Mouse (Mus musculus): ENCODE data around the gene Trpm1. TPM values are rescaled to one million over a fixed set of nuclear protein-coding genes. Genes with fewer than 3 reads are reported as not detected.

The Trpm1 gene
- polyA plus RNA-seq, 1 experiment from 2014 or later, result 16.0 TPM

GRCm38 (mm10) chr7:64226339-64227194 is 72.9 kb downstream of the Trpm1 start:
- H3K36me3 ChIP-seq (replicated peaks), result no peaks in the 10 kb centered on the region
- 0 out of 2 replicates have a peak, but pooled peaks cover 3% of the 10 kb centered on the region for H3K9me3 ChIP-seq
- WGBS, result 88% methylated on average over 27 of the region's 27 CpGs
- no peak for DNase-seq (ENCODE audit: low spot score)
- H3K27me3 ChIP-seq (replicated peaks; ENCODE audit: low read depth, poor library complexity, severe bottlenecking), result no peaks in the 10 kb centered on the region
- no peak overlapping the region for H3K4me3 ChIP-seq
- no peaks in the 10 kb centered on the region for H3K4me1 ChIP-seq
- H3K27ac ChIP-seq (replicated peaks), result no peak overlapping the region

GRCm38 (mm10) chr7:64227586-64227985 is 74.0 kb downstream of the Trpm1 start:
- Histone ChIP-seq H3K4me1 (no peaks in the 10 kb centered on the region), H3K27ac (replicated peaks) (no peak overlapping the region), H3K4me3 (no peak overlapping the region), H3K36me3 (replicated peaks) (no peaks in the 10 kb centered on the region), H3K27me3 (replicated peaks; ENCODE audit: low read depth, poor library complexity, severe bottlenecking) (no peaks in the 10 kb centered on the region), H3K9me3 (0 out of 2 replicates have a peak, but pooled peaks cover 3% of the 10 kb centered on the region)
- 86% methylated on average over 5 of the region's 5 CpGs for WGBS
- DNase-seq (ENCODE audit: low spot score), result no peak

GRCm38 (mm10) chr7:64228300-64228699 is 74.7 kb downstream of the Trpm1 start:
- no peak overlapping the region for H3K4me3 ChIP-seq
- WGBS, result 84% methylated on average over 2 of the region's 2 CpGs

GRCm38 (mm10) chr7:64229911-64230310 is 76.3 kb downstream of the Trpm1 start:
- no peaks in the 10 kb centered on the region for H3K4me1 ChIP-seq
- H3K27me3 ChIP-seq (replicated peaks; ENCODE audit: low read depth, poor library complexity, severe bottlenecking), result no peaks in the 10 kb centered on the region
- H3K27ac ChIP-seq (replicated peaks), result no peak overlapping the region
- H3K4me3 ChIP-seq, result no peak overlapping the region
- 0 out of 2 replicates have a peak, but pooled peaks cover 3% of the 10 kb centered on the region for H3K9me3 ChIP-seq
- DNase-seq (ENCODE audit: low spot score), result no peak
- WGBS, result 91% methylated on average over 8 of the region's 8 CpGs
- H3K36me3 ChIP-seq (replicated peaks), result no peaks in the 10 kb centered on the region

More at GRCm38 (mm10) chr7:64228300-64228699, 74.7 kb downstream of the Trpm1 start:
- DNase-seq (ENCODE audit: low spot score), result no peak
- no peak overlapping the region for H3K27ac ChIP-seq (replicated peaks)
- no peaks in the 10 kb centered on the region for H3K36me3 ChIP-seq (replicated peaks)
- H3K4me1 ChIP-seq, result no peaks in the 10 kb centered on the region
- H3K27me3 ChIP-seq (replicated peaks; ENCODE audit: low read depth, poor library complexity, severe bottlenecking), result no peaks in the 10 kb centered on the region
- H3K9me3 ChIP-seq, result 0 out of 2 replicates have a peak, but pooled peaks cover 3% of the 10 kb centered on the region

DNA sequence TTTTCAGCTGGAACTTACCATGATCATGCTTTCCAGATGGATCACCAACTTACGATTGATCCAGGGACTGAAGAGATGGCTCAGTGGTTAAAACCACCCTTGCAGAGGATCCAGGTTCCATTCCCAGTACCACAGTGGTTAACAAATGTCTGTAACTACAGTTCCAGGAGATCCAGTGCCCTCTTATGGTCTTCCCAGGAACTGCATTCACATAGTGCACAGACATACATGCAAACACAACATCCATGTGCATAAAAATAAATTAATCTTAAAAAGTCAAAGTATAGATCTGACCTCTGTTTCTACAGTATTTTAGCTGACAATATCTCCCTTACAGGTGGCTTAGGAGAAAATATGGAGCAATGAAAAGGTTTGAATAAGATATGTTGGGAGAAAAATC is 77.4 kb downstream of the Trpm1 start:
- Histone ChIP-seq H3K4me1 (no peaks in the 10 kb centered on the region), H3K4me3 (no peak overlapping the region), H3K27me3 (replicated peaks; ENCODE audit: low read depth, poor library complexity, severe bottlenecking) (no peaks in the 10 kb centered on the region), H3K27ac (replicated peaks) (no peak overlapping the region), H3K36me3 (replicated peaks) (no peaks in the 10 kb centered on the region), H3K9me3 (0 out of 2 replicates have a peak, but pooled peaks cover 3% of the 10 kb centered on the region)
- 88% methylated on average over 1 of the region's 1 CpGs for WGBS
- DNase-seq (ENCODE audit: low spot score), result no peak

GRCm38 (mm10) chr7:64231996-64232395 is 78.4 kb downstream of the Trpm1 start:
- 0 out of 2 replicates have a peak, but pooled peaks cover 3% of the 10 kb centered on the region for H3K9me3 ChIP-seq
- peaks cover 7% of the 10 kb centered on the region; the same call in 1 of the 2 replicates for H3K4me1 ChIP-seq
- H3K27ac ChIP-seq (replicated peaks), result no peak overlapping the region
- H3K36me3 ChIP-seq (replicated peaks), result no peaks in the 10 kb centered on the region
- H3K27me3 ChIP-seq (replicated peaks; ENCODE audit: low read depth, poor library complexity, severe bottlenecking), result no peaks in the 10 kb centered on the region
- 67% methylated on average over 2 of the region's 2 CpGs for WGBS
- H3K4me3 ChIP-seq, result no peak overlapping the region
- no peak for DNase-seq (ENCODE audit: low spot score)

DNA sequence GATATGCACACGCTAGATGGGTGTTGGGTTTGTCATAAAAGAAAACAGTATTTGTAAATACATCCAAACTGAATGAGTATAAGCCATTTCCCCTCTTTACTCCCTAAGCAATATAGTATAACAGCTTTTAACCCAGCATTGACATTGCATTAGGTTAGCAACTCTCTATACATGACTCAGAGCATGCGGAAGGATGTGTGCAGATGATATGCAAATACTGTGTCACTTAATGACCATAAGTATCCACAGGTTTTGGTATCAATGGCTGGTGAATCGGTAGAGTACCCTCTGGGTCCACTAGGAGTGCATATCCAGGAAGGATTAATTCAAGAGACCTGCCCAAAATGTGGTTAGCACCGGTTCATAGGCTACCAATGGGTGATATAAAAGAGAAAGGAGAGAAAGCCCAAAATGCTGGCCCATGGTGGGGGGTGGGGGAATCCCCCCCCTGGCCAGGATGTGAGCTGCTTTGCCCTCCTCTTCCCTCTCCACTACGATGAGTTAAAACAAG is 80.7 kb downstream of the Trpm1 start:
- Histone ChIP-seq H3K9me3 (0 out of 2 replicates have a peak, but pooled peaks cover 3% of the 10 kb centered on the region), H3K36me3 (replicated peaks) (no peaks in the 10 kb centered on the region), H3K4me1 (peaks cover 13% of the 10 kb centered on the region; the same call in 1 of the 2 replicates), H3K27me3 (replicated peaks; ENCODE audit: low read depth, poor library complexity, severe bottlenecking) (no peaks in the 10 kb centered on the region), H3K4me3 (no peak overlapping the region), H3K27ac (replicated peaks) (no peak overlapping the region)
- WGBS, result 92% methylated on average over 5 of the region's 5 CpGs
- no peak for DNase-seq (ENCODE audit: low spot score)

GRCm38 (mm10) chr7:64236521-64236920 is 82.9 kb downstream of the Trpm1 start:
- Histone ChIP-seq H3K9me3 (no peaks in the 10 kb centered on the region), H3K4me1 (peaks cover 26% of the 10 kb centered on the region), H3K36me3 (replicated peaks) (no peaks in the 10 kb centered on the region), H3K27me3 (replicated peaks; ENCODE audit: low read depth, poor library complexity, severe bottlenecking) (no peaks in the 10 kb centered on the region), H3K4me3 (no peak overlapping the region), H3K27ac (replicated peaks) (no peak overlapping the region)
- WGBS, result 86% methylated on average over 4 of the region's 4 CpGs
- no peak for DNase-seq (ENCODE audit: low spot score)

DNA sequence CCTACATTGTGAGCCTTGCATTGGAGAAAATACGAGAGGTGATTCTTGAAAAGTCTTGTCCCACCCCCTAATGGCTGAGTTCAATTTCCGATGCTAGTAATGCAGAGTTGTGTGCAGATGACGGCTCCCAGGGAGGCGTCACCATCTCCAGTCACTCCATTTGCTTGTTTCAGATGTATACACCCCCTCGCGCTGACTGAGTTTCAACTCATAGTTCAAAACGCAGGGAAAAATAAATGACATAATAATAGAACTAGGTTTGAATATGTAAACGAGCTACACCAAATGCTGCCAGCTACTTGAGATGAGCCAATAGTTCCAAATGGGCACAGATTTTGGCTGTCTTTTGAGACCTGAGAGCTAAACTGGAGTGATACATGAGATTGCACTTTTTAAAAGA is 84.1 kb downstream of the Trpm1 start:
- 94% methylated on average over 8 of the region's 8 CpGs for WGBS
- no peak for DNase-seq (ENCODE audit: low spot score)

GRCm38 (mm10) chr7:64238410-64239086 is 84.9 kb downstream of the Trpm1 start:
- Histone ChIP-seq H3K36me3 (replicated peaks) (no peaks in the 10 kb centered on the region), H3K27me3 (replicated peaks; ENCODE audit: low read depth, poor library complexity, severe bottlenecking) (no peaks in the 10 kb centered on the region), H3K4me3 (no peak overlapping the region), H3K27ac (replicated peaks) (no peak overlapping the region), H3K4me1 (peaks cover 26% of the 10 kb centered on the region), H3K9me3 (no peaks in the 10 kb centered on the region)
- 88% methylated on average over 7 of the region's 7 CpGs for WGBS
- no peak for DNase-seq (ENCODE audit: low spot score)

More for the DNA sequence above, 84.1 kb downstream of the Trpm1 start:
- Histone ChIP-seq H3K27ac (replicated peaks) (no peak overlapping the region), H3K4me3 (no peak overlapping the region), H3K27me3 (replicated peaks; ENCODE audit: low read depth, poor library complexity, severe bottlenecking) (no peaks in the 10 kb centered on the region), H3K9me3 (no peaks in the 10 kb centered on the region), H3K4me1 (peaks cover 26% of the 10 kb centered on the region), H3K36me3 (replicated peaks) (no peaks in the 10 kb centered on the region)

DNA sequence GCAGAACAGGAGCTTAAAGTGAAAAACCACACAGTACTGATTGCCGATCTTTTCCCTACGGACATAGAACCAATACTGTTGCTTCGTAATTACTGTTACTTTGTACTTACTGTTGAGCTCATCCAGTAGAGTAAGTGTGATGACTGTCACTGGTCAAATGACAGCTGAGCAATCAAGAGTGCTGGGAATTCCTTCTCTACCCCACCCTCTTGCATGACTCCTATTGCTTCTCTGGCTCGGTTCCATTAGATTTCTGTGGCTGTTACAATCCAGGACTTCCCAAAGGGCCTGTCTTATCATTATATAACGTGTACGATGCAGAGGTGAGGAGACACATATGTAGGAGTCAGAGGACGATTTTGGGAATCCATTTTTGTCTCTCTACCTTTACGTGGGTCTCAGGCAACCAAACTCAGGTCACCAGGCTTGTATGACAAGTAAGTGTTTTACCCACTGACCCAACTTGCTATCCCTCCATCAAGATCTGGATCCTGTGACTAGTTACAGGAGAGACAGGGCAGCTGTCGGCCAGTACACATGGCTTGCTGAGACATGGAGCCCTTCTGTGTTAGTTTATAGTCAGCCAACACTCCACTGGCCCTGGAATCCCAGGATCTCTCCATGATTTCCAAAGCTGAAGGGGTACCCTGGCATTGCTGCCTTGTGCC is 85.6 kb downstream of the Trpm1 start:
- H3K36me3 ChIP-seq (replicated peaks), result no peaks in the 10 kb centered on the region
- no peaks in the 10 kb centered on the region for H3K9me3 ChIP-seq
- no peaks in the 10 kb centered on the region for H3K27me3 ChIP-seq (replicated peaks; ENCODE audit: low read depth, poor library complexity, severe bottlenecking)
- 86% methylated on average over 9 of the region's 9 CpGs for WGBS
- H3K4me1 ChIP-seq, result peaks cover 26% of the 10 kb centered on the region
- DNase-seq (ENCODE audit: low spot score), result no peak
- 0 out of 2 replicates have a peak overlapping the region, but pooled peaks have one; percentile 1 for H3K27ac ChIP-seq (replicated peaks)
- H3K4me3 ChIP-seq, result no peak overlapping the region

GRCm38 (mm10) chr7:64239806-64240315 is 86.2 kb downstream of the Trpm1 start:
- no peaks in the 10 kb centered on the region for H3K9me3 ChIP-seq
- H3K36me3 ChIP-seq (replicated peaks), result no peaks in the 10 kb centered on the region
- 0 out of 2 replicates have a peak overlapping the region, but pooled peaks have one; percentile 1 for H3K27ac ChIP-seq (replicated peaks)
- peaks cover 26% of the 10 kb centered on the region for H3K4me1 ChIP-seq
- H3K27me3 ChIP-seq (replicated peaks; ENCODE audit: low read depth, poor library complexity, severe bottlenecking), result no peaks in the 10 kb centered on the region
- DNase-seq (ENCODE audit: low spot score), result no peak
- WGBS, result 65% methylated on average over 4 of the region's 4 CpGs
- no peak overlapping the region for H3K4me3 ChIP-seq
